Mouse (Mus musculus) myocyte (in vitro differentiated cells): ENCODE data around the gene Acss2.

Experiments
- CEBPB ChIP-seq: IDR thresholded peaks from 2 replicates; pipeline ENCODE4 v1.6.1; 2011; ENCODE audit warnings: mild to moderate bottlenecking, moderate library complexity; ENCODE audit not compliant: poor library complexity, insufficient read depth, severe bottlenecking
- E2F4 ChIP-seq: IDR thresholded peaks from one replicate; pipeline ENCODE4 v1.6.1; 2011; ENCODE audit warnings: mild to moderate bottlenecking, control low read depth, moderate library complexity; ENCODE audit not compliant: insufficient read depth
- MAX ChIP-seq: IDR thresholded peaks from one replicate; pipeline ENCODE4 v1.6.1; 2011; ENCODE audit warnings: low read depth, mild to moderate bottlenecking, control low read depth
- MYOD1 ChIP-seq, 3 experiments: IDR thresholded peaks; one replicate each; pipeline ENCODE4 v1.6.1; 2011; ENCODE audit warnings: control low read depth in 2 of 3, low read depth in 2 of 3, mild to moderate bottlenecking in 2 of 3, moderate library complexity in 1 of 3; ENCODE audit not compliant: insufficient read length in 2 of 3, control insufficient read depth in 1 of 3
- MYOG ChIP-seq, 3 experiments: IDR thresholded peaks; one replicate each; pipeline ENCODE4 v1.6.1; 2011; ENCODE audit warnings: control low read depth in 2 of 3, low read depth in 2 of 3, mild to moderate bottlenecking in 2 of 3; ENCODE audit not compliant: insufficient read length in 2 of 3, control insufficient read depth in 1 of 3, insufficient read depth in 1 of 3
- POLR2A ChIP-seq: IDR thresholded peaks from one replicate; pipeline ENCODE4 v1.6.1; 2011; ENCODE audit warnings: low read depth, mild to moderate bottlenecking, control low read depth, moderate library complexity; ENCODE audit not compliant: insufficient read length
- POLR2AphosphoS2 ChIP-seq: IDR thresholded peaks from one replicate; pipeline ENCODE4 v1.6.1; 2011; ENCODE audit warnings: low read depth, control low read depth; ENCODE audit not compliant: insufficient read length
- TCF12 ChIP-seq: IDR thresholded peaks from one replicate; pipeline ENCODE4 v1.6.1; 2011; ENCODE audit warnings: mild to moderate bottlenecking, control low read depth; ENCODE audit not compliant: poor library complexity, insufficient read depth, severe bottlenecking
- TCF3 ChIP-seq: IDR thresholded peaks from one replicate; pipeline ENCODE4 v1.6.1; 2011; ENCODE audit warnings: low read depth, control low read depth; ENCODE audit not compliant: insufficient read length
- USF1 ChIP-seq: IDR thresholded peaks from one replicate; pipeline ENCODE4 v1.6.1; 2011; ENCODE audit warnings: low read depth, mild to moderate bottlenecking, control low read depth, moderate library complexity

DNA sequence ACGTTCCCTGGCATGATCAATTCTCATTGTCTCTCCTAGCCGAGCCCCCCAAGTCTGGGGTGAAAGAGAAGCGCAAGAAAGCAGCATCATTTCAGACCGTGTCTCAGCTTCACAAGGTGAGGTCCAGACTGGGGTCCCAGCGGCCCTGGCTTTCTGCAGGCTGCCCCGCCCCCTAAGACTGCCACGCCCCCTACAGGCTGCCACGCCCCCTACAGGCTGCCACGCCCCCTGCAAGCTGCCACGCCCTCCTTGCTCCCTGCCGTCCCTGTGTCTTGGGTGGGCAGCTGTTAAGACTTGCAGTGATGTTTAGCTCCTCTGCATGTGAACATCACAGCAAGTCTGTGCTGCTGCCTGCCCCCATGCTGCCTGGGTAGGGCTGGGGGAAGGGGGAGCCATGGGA, 104.9 kb downstream of the Acss2 start:
- TF ChIP-seq POLR2A, result no peak
- peak; percentile 39 for TF ChIP-seq POLR2AphosphoS2
- no peak for TF ChIP-seq MYOD1 (IDR thresholded peaks at IDR 0.05; ENCODE audit: control insufficient read depth in 1 of 3, insufficient read length in 2 of 3, low read depth in 2 of 3)
- no peak for TF ChIP-seq TCF12
- no peak for TF ChIP-seq E2F4
- no peak for TF ChIP-seq TCF3
- no peak for TF ChIP-seq USF1
- TF ChIP-seq CEBPB, result no peak
- no peak for TF ChIP-seq MYOG (IDR thresholded peaks at IDR 0.05; ENCODE audit: control insufficient read depth in 1 of 3, insufficient read depth in 1 of 3, insufficient read length in 2 of 3, low read depth in 2 of 3)
- TF ChIP-seq MAX, result no peak
